Mouse (Mus musculus) limb, embryonic 14.5 days (tissue): ENCODE results near the gene Gm3642. TPM values are rescaled to one million over a fixed set of nuclear protein-coding genes. Genes with fewer than 3 reads are reported as not detected.
"Not testable (repeated sequence)": the region's sequence is repeated elsewhere in the genome, so short reads cannot be mapped to it uniquely, and the experiment has no call there.

Experiments used
- ATAC-seq: fragments of 200-750 bp; cut with Nextera tagmentation; 2 replicates; pipeline ENCODE4 v1.8.0; 2017; ENCODE audit warnings: low read depth, moderate number of reproducible peaks, moderate TSS enrichment; ENCODE audit not compliant: low FRiP score
- DNase-seq: peaks from one replicate; pipeline ENCODE4 v3.0.0-alpha.2; 2015; ENCODE audit warnings: low spot score
- H3K27ac ChIP-seq: fragments of 300-500 bp; sonication (generic); replicated peaks from 2 replicates; pipeline ENCODE4 v1.5.1; 2014; ENCODE audit warnings: low read depth, mild to moderate bottlenecking, low read length, moderate library complexity, mixed read lengths
- H3K27me3 ChIP-seq: fragments of 300-500 bp; sonication (generic); 2 replicates; pipeline ENCODE4 v1.6.1; 2014; ENCODE audit warnings: low read length, mixed read lengths; ENCODE audit not compliant: control insufficient read depth, insufficient read depth
- H3K36me3 ChIP-seq: fragments of 300-500 bp; sonication (generic); 2 replicates; pipeline ENCODE4 v1.6.1; 2014; ENCODE audit warnings: mild to moderate bottlenecking, low read length, moderate library complexity, mixed read lengths; ENCODE audit not compliant: control insufficient read depth, insufficient read depth
- H3K4me1 ChIP-seq: fragments of 300-500 bp; sonication (generic); 2 replicates; pipeline ENCODE4 v1.6.1; 2014; ENCODE audit warnings: antibody characterized with exemption, low read length, mixed read lengths; ENCODE audit not compliant: control insufficient read depth, insufficient read depth
- H3K4me2 ChIP-seq: fragments of 300-500 bp; sonication (generic); replicated peaks from 2 replicates; pipeline ENCODE4 v1.6.1; 2014; ENCODE audit warnings: low read depth, mild to moderate bottlenecking, low read length, moderate library complexity; ENCODE audit not compliant: severe bottlenecking
- H3K4me3 ChIP-seq: fragments of 300-500 bp; sonication (generic); replicated peaks from 2 replicates; pipeline ENCODE4 v1.5.1; 2014; ENCODE audit warnings: low read length
- H3K9ac ChIP-seq: fragments of 300-500 bp; sonication (generic); 2 replicates; pipeline ENCODE4 v1.6.1; 2014; ENCODE audit warnings: mild to moderate bottlenecking, low read depth, low read length, moderate library complexity; ENCODE audit not compliant: severe bottlenecking
- H3K9me3 ChIP-seq: fragments of 300-500 bp; sonication (generic); 2 replicates; pipeline ENCODE4 v1.6.1; 2016; ENCODE audit warnings: low read length; ENCODE audit not compliant: control insufficient read depth
- WGBS: fragments of 180-500 bp; shearing (Covaris S2); extraction: QIAGEN DNeasy Blood & Tissue Kit; methylation state at CpG from one replicate; pipeline ENCODE4 v1.1.7; 2014; 5-methylcytosine and 5-hydroxymethylcytosine counted together
- polyA plus RNA-seq, 2 experiments: library from polyadenylated mRNA; depleted of rRNA in 1 of 2; stranded (reverse) in 1 of 2; unstranded in 1 of 2; fragments of >200 nt; fragmentation: Nextera tagmentation in 1 of 2; extraction: Ambion mirVana in 1 of 2; gene quantifications; 2 replicates each; pipeline versions ENCODE4 v1.2.1 to v1.2.3; 2012 to 2014

Gm3642 gene
- not detected in 2 replicates for polyA plus RNA-seq (2012; rRNA removed)
- polyA plus RNA-seq (2014; fragmentation: Nextera tagmentation; extraction: Ambion mirVana), result not detected in 2 replicates

GRCm38 (mm10) chr14:6840211-6840610 lies at the start of gene Gm3642:
TSS of gene Gm3642 (minus strand) at chr14:6840311.
- not testable (repeated sequence) for H3K4me3 ChIP-seq, H3K4me2 ChIP-seq, H3K9me3 ChIP-seq, H3K4me1 ChIP-seq, H3K27me3 ChIP-seq, H3K9ac ChIP-seq, H3K27ac ChIP-seq, H3K36me3 ChIP-seq, DNase-seq, ATAC-seq
- WGBS, result no CpG with 5 or more reads among the region's 3 CpGs

- ATAC-seq, H3K27me3 ChIP-seq, H3K4me1 ChIP-seq, H3K27ac ChIP-seq, DNase-seq, H3K36me3 ChIP-seq, H3K9me3 ChIP-seq: not testable (repeated sequence)
- WGBS, result 0% methylated on average over 9 of the region's 43 CpGs
- Histone ChIP-seq H3K4me2 (peak within 1 kb of the TSS; percentile 46), H3K9ac (peak within 1 kb of the TSS; percentile 25; the same call in 1 of the 2 replicates), H3K4me3 (peak within 1 kb of the TSS; percentile 34)
Observed at GRCm38 (mm10) chr14:6889521-6890012, 49.5 kb upstream of the Gm3642 start, which contains the start of gene Gm3667. TSS of gene Gm3667 (minus strand) at chr14:6889962.

GRCm38 (mm10) chr14:6888811-6889210 lies 48.7 kb upstream of the Gm3642 start:
- not testable (repeated sequence) for H3K27ac ChIP-seq, H3K27me3 ChIP-seq, ATAC-seq, H3K9me3 ChIP-seq, H3K4me1 ChIP-seq, H3K4me2 ChIP-seq, H3K9ac ChIP-seq, H3K4me3 ChIP-seq, DNase-seq, H3K36me3 ChIP-seq
- 17% methylated on average over 2 of the region's 5 CpGs for WGBS

- WGBS, result 83% methylated on average over 3 of the region's 3 CpGs
- not testable (repeated sequence) for H3K4me1 ChIP-seq, H3K4me3 ChIP-seq, H3K36me3 ChIP-seq, H3K9ac ChIP-seq, H3K9me3 ChIP-seq, H3K27me3 ChIP-seq, ATAC-seq, H3K27ac ChIP-seq, H3K4me2 ChIP-seq, DNase-seq
Observed at GRCm38 (mm10) chr14:6823297-6823696, 16.8 kb downstream of the Gm3642 start.

Other genes with a start within 250 kb of the Gm3642 start
- gene Gm3629, start 249.7 kb downstream of the Gm3642 start, polyA plus RNA-seq (2012; rRNA removed), result 0.15 and 0.44 TPM in 2 replicates
- 0.32 TPM in 1 of 2 replicates, not detected in the other for gene Gm3629, start 249.7 kb downstream of the Gm3642 start, polyA plus RNA-seq (2014; fragmentation: Nextera tagmentation; extraction: Ambion mirVana)
- not detected in 2 replicates for gene Gm3460, start 217.9 kb downstream of the Gm3642 start, polyA plus RNA-seq (2012; rRNA removed)
- not detected in 2 replicates for gene Gm3460, start 217.9 kb downstream of the Gm3642 start, polyA plus RNA-seq (2014; fragmentation: Nextera tagmentation; extraction: Ambion mirVana)
- gene Gm10251, start 156.1 kb downstream of the Gm3642 start, polyA plus RNA-seq (2012; rRNA removed), result not detected in 2 replicates
- not detected in 2 replicates for gene Gm10251, start 156.1 kb downstream of the Gm3642 start, polyA plus RNA-seq (2014; fragmentation: Nextera tagmentation; extraction: Ambion mirVana)
- gene Gm8050, start 120.1 kb downstream of the Gm3642 start, polyA plus RNA-seq (2012; rRNA removed), result 0.06 TPM in 1 of 2 replicates, not detected in the other
- not detected in 2 replicates for gene Gm8050, start 120.1 kb downstream of the Gm3642 start, polyA plus RNA-seq (2014; fragmentation: Nextera tagmentation; extraction: Ambion mirVana)
- 11.1 and 13.4 TPM in 2 replicates for gene Gm3636, start 98.0 kb downstream of the Gm3642 start, polyA plus RNA-seq (2012; rRNA removed)
- gene Gm3636, start 98.0 kb downstream of the Gm3642 start, polyA plus RNA-seq (2014; fragmentation: Nextera tagmentation; extraction: Ambion mirVana), result 4.3 and 4.6 TPM in 2 replicates
- gene Gm8362, start 65.9 kb downstream of the Gm3642 start, polyA plus RNA-seq (2012; rRNA removed), result not detected in 2 replicates
- gene Gm8362, start 65.9 kb downstream of the Gm3642 start, polyA plus RNA-seq (2014; fragmentation: Nextera tagmentation; extraction: Ambion mirVana), result not detected in 2 replicates
- gene Gm3667, start 49.7 kb upstream of the Gm3642 start, polyA plus RNA-seq (2012; rRNA removed), result 1.4 and 2.0 TPM in 2 replicates
- gene Gm3667, start 49.7 kb upstream of the Gm3642 start, polyA plus RNA-seq (2014; fragmentation: Nextera tagmentation; extraction: Ambion mirVana), result 0.58 and 0.91 TPM in 2 replicates
- gene Gm6356, start 133.5 kb upstream of the Gm3642 start, polyA plus RNA-seq (2012; rRNA removed), result not detected in 2 replicates
- gene Gm6356, start 133.5 kb upstream of the Gm3642 start, polyA plus RNA-seq (2014; fragmentation: Nextera tagmentation; extraction: Ambion mirVana), result not detected in 2 replicates
- gene Gm10406, start 187.1 kb upstream of the Gm3642 start, polyA plus RNA-seq (2012; rRNA removed), result 2.4 and 2.6 TPM in 2 replicates
- gene Gm10406, start 187.1 kb upstream of the Gm3642 start, polyA plus RNA-seq (2014; fragmentation: Nextera tagmentation; extraction: Ambion mirVana), result 0.58 and 1.4 TPM in 2 replicates
- gene Gm3685, start 204.7 kb upstream of the Gm3642 start, polyA plus RNA-seq (2012; rRNA removed), result not detected in 2 replicates
- gene Gm3685, start 204.7 kb upstream of the Gm3642 start, polyA plus RNA-seq (2014; fragmentation: Nextera tagmentation; extraction: Ambion mirVana), result not detected in 2 replicates